Comparison of ENCODE assay signal across 8 mouse cellular contexts in the genomic region with DNA sequence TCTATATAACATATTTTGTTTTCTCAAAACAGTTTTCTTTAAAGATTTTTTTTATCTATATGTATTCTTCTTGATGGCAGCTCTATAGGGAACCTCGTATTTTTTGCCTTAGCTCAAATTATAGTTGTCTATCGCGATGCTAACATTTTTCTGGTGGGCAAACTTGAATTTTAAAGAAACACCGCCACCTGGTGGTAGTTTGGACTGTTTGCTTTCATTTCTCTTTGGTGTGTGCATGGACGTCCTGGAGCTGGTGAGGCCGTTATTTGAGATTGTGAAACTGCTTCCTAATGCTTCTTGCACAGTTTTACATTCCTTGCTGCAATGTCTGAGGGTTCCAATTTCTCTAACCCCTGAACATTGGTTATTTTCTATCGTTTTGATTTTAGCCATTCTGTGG. TPM values are rescaled to one million over a fixed set of nuclear protein-coding genes. Genes with fewer than 3 reads are reported as not detected.
DNase-seq lines count a peak whose midpoint lies in the region; ATAC-seq and TF ChIP-seq lines count a peak whose summit lies in the region.

No protein-coding gene starts in this region.

- peak overlapping the region; percentile 50 for H3K4me2 ChIP-seq in liver, embryonic 15.5 days
- H3K4me2 ChIP-seq in stomach, postnatal 0 days (replicated peaks; ENCODE audit: low read depth): no peak overlapping the region

- no peak overlapping the region for H3K9ac ChIP-seq in liver, embryonic 15.5 days
- no peak overlapping the region for H3K9ac ChIP-seq in stomach, postnatal 0 days (ENCODE audit: low read length)

- H3K27me3 ChIP-seq in liver, embryonic 15.5 days: no peaks in the 10 kb centered on the region
- H3K27me3 ChIP-seq in stomach, postnatal 0 days (ENCODE audit: control insufficient read depth, insufficient read depth, low read length): no peaks in the 10 kb centered on the region

- H3K9me3 ChIP-seq in liver, embryonic 15.5 days (replicated peaks): no peaks in the 10 kb centered on the region
- H3K9me3 ChIP-seq in stomach, postnatal 0 days (ENCODE audit: control insufficient read depth, low read length): no peaks in the 10 kb centered on the region

- peaks cover 27% of the 10 kb centered on the region for H3K4me1 ChIP-seq in liver, embryonic 15.5 days (replicated peaks)
- no peaks in the 10 kb centered on the region for H3K4me1 ChIP-seq in stomach, postnatal 0 days (replicated peaks; ENCODE audit: control insufficient read depth, insufficient read depth)

- peak; percentile 86 for TF ChIP-seq CTCF in stomach, postnatal 0 days (IDR thresholded peaks at IDR 0.05; ENCODE audit: low read depth)

- 2% methylated on average over 7 of the region's 7 CpGs for WGBS in liver, embryonic 15.5 days (ENCODE audit: insufficient replicate concordance)
- WGBS in stomach, postnatal 0 days: 2% methylated on average over 7 of the region's 7 CpGs

- no peak for TF ChIP-seq EP300 in stomach, postnatal 0 days (optimal IDR thresholded peaks at IDR 0.05)

- no peak overlapping the region for H3K4me3 ChIP-seq in liver, embryonic 15.5 days (replicated peaks)
- no peak overlapping the region for H3K4me3 ChIP-seq in stomach, postnatal 0 days (ENCODE audit: low read depth, low read length)

- peak; percentile 85 to 88 for DNase-seq in B cell, adult 2 months
- peak; percentile 61 for DNase-seq in adrenal gland, adult 8-10 months
- peak; percentile 87 for DNase-seq in embryo, embryonic 11 days
- DNase-seq in heart, adult 8-10 months (ENCODE audit: low spot score): peak; percentile 80
- peak; percentile 61 to 84 for DNase-seq in kidney, postnatal 25 days
- peak; percentile 74 for DNase-seq in neural tube, embryonic 10.5 days (ENCODE audit: extremely low spot score, low spot score)
- DNase-seq in stomach, postnatal 0 days (ENCODE audit: low spot score): peak; percentile 70

- ATAC-seq in liver, embryonic 15.5 days (ENCODE audit: insufficient read depth): peak; percentile 35; the same call in 1 of the 2 replicates
- peak; percentile 71; the same call in 1 of the 2 replicates for ATAC-seq in stomach, postnatal 0 days (ENCODE audit: low FRiP score, low TSS enrichment)

- H3K27ac ChIP-seq in liver, embryonic 15.5 days (replicated peaks): no peak overlapping the region
- no peak overlapping the region for H3K27ac ChIP-seq in stomach, postnatal 0 days (replicated peaks)

- H3K36me3 ChIP-seq in liver, embryonic 15.5 days (replicated peaks): no peaks in the 10 kb centered on the region
- no peaks in the 10 kb centered on the region for H3K36me3 ChIP-seq in stomach, postnatal 0 days (ENCODE audit: control insufficient read depth, insufficient read depth, low read length)

RNA-seq across cellular contexts. Expression of gene Hsdl2, which starts 11.8 kb away (rescaled TPM):
- total RNA-seq in adrenal gland, adult 8-10 months (2022): 10 to 100 TPM; 63.8 to 85.7 (median 71.5) TPM
- 100 to 1,000 TPM; 207 to 255 (median 235) TPM for total RNA-seq in heart, adult 8-10 months (2022)
- polyA plus RNA-seq in liver, embryonic 15.5 days (2015; fragmentation: Nextera tagmentation; extraction: Ambion mirVana): 19.2 and 19.6 TPM in 2 replicates
- 47.8 and 49.4 TPM in 2 replicates for polyA plus RNA-seq in stomach, postnatal 0 days (2015; fragmentation: Nextera tagmentation; extraction: Ambion mirVana)

RNA-seq across cellular contexts. Expression of gene Ptbp3, which starts 20.4 kb away (rescaled TPM):
- 100 to 1,000 TPM in 3 of 4 experiments, 10 to 100 TPM in 1; 89.8 to 110 (median 102) TPM for total RNA-seq in adrenal gland, adult 8-10 months (2022)
- 10 to 100 TPM; 18.3 to 25.8 (median 22.7) TPM for total RNA-seq in heart, adult 8-10 months (2022)
- 50.5 and 60.6 TPM in 2 replicates for polyA plus RNA-seq in liver, embryonic 15.5 days (2015; fragmentation: Nextera tagmentation; extraction: Ambion mirVana)
- 34.3 and 34.8 TPM in 2 replicates for polyA plus RNA-seq in stomach, postnatal 0 days (2015; fragmentation: Nextera tagmentation; extraction: Ambion mirVana)

RNA-seq across cellular contexts. Expression of gene E130308A19Rik, which starts 56.5 kb away (rescaled TPM):
- 10 to 100 TPM; 15.8 to 21.1 (median 18.8) TPM for total RNA-seq in adrenal gland, adult 8-10 months (2022)
- 1 to 10 TPM; 6.2 to 7.7 (median 7.2) TPM for total RNA-seq in heart, adult 8-10 months (2022)
- polyA plus RNA-seq in liver, embryonic 15.5 days (2015; fragmentation: Nextera tagmentation; extraction: Ambion mirVana): 9.8 and 9.9 TPM in 2 replicates
- polyA plus RNA-seq in stomach, postnatal 0 days (2015; fragmentation: Nextera tagmentation; extraction: Ambion mirVana): 8.3 and 10.2 TPM in 2 replicates
